Mouse (Mus musculus) monocyte, adult 2 months (primary cell): ENCODE data around the gene Cbr2.

Experiments
- DNase-seq, 2 experiments: peaks; one replicate each; pipeline ENCODE4 v3.0.0; 2022; ENCODE audit warnings: low spot score in 2 of 2, low read depth in 1 of 2

The Cbr2 gene

DNA sequence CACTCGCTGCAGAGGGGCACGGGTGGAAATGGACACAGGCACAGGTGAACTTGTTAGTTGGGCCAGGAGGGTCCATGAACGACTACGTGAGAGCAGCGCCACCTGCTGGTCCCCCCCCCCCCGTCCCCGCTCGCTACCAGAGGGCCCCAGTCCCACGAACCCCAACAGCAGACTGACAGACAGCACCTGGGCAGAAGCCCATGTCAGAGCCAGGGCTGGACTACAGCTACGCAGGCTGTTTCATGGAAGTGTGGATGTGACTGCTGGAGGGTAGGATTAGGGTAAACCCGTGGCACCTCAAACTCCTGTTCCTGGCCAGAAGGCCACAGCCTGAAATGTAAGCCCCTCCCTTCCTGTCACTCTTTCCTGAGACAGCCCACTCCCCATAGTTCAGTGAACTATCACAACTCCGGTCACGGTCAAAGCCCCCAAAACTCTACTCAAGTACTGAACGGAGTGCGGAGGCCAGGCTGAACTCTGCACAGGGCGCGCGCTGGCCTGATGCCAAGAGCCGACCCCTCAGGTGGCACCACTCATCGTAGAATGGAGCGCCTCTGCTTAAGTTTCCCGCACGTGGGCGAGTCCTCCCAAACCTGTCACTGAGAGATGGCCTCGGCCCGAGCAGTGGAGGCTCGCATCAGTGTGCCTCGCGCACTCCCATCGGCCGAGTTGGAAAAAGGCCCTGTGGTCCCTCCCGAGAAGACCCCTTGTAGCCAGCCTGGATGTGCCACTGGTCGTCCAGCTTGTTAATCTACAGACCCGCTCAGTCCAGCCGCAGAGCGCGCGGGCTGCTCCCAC lies 18.9 kb downstream of the Cbr2 start:
- no peak for DNase-seq

- DNase-seq, result no peak
These were observed 19.8 kb downstream of the Cbr2 start for GRCm38 (mm10) chr11:120711980-120712604.

- DNase-seq, result no peak
These were observed 21.2 kb downstream of the Cbr2 start for GRCm38 (mm10) chr11:120710672-120711071.

DNA sequence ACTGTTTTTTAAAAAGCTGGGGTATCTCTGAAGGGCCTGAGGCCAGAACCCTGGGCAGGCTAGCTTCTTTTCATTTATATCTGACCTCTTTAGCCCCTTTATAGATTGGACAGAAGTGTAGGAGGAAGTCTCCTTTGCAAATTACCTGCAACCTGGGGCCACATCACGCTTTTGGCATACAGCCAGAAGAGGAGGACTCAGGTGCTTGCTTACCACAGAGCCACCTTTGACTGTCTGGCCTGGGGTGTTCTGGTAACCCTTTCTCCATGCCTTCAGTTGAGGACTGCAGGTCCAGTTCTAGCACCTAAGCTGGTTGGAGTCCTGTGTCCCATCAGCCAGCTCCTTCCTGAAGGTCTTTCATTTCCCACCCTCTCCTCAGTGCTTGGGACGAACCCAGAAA lies 22.4 kb downstream of the Cbr2 start:
- DNase-seq, result no peak

DNA sequence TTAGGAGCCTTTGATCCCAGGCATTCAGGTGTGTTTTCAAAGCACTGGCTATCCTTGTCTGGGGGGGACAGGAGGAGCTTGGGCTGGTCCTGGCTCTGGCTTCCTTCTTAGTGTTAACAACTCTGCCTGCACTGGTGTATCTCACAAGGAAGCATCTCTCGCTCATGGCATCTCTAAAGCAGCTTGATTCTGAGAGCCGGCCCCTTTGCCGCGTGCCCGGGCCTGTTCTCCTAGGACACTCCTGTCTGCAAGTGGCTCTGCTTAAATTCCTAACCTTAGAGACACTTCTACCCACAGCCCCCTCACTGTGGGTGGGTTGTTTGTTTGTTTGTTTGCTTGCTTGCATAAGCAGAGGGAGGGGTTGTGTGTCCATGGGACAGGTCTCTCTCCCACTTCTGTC lies 23.9 kb downstream of the Cbr2 start:
- DNase-seq, result no peak

- DNase-seq, result no peak
These were observed 24.7 kb downstream of the Cbr2 start for GRCm38 (mm10) chr11:120707225-120707624.

DNA sequence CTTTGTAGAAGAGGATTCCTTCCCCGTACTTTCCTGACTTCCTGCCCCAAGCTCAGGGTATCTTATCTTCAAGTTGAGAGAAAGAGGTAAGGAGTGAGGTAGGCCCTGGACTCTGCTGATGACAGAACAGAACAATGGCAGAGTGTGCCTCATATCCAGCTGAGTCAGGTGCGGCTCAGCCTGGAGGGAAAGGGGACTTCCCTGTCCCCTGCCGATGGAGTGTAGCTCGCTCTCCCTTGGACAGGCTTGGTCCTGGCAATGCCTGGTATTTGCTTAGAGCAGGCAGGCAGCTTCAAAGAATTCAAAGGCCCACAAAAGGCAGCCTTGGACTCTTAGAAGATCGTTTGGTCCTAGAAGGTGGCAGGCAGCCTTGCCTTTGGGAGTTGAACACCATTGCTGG lies 25.8 kb downstream of the Cbr2 start:
- no peak for DNase-seq

- DNase-seq, result no peak
These were observed 27.2 kb downstream of the Cbr2 start for GRCm38 (mm10) chr11:120704486-120705325.

DNA sequence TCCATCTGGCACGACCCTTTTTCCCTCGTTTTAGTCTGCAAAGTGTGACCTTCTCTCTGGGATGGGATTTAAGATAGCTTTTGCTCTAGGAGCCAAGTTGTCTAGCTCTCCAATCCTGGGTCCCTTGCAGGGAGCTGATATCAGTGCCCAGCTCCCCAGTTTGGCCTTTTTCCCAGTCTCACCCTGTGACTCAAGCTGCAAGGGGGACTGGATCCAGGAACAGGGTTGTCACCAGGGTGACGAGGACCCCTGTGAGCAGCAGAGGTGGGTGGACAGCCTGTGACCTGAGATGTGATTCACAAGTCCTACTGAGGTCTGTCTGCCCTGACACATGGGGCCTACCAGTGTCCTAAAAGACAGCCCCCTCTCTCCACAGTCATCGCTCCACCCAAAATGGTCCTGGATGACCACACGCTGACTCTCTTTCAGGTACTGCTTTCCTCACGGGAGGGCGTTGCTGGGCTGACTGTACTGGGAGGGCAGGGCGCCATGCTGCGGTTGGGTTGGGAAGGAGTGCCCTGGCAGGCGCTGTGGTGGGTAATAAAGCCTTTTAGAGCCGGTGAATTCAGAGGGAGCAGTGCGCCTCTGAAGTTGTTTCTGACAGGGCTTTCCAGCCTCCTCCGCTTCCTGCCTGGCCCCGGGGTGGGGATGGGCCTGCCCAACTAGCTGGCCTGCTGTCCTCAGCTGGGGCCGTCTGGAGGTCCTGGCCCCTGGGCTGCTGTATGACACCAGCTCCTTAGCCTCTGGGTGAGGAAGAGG lies 28.0 kb downstream of the Cbr2 start:
- no peak for DNase-seq

- no peak for DNase-seq
These were observed 34.2 kb downstream of the Cbr2 start for GRCm38 (mm10) chr11:120697741-120698140.

- no peak for DNase-seq
These were observed 35.3 kb downstream of the Cbr2 start for GRCm38 (mm10) chr11:120696568-120696967.

DNA sequence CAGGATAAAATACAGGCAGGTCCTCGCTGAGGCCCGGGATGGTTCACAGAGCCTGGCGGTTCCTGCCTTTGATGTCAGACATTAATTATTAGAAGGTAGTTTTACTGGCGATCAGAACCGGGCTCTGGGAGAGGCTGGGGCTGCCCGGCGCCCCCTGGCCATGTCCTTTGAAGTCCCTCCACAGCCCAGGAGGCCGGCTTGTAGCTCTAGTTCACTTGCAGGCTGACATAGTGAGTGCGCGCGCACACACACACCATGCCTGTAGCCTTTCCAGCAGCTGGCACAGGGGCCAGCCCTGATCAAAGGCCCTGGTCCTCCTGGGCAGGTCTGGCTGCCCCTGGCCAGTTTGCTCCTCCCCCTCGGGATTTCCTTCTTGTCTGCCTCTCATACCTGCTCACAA lies 36.3 kb downstream of the Cbr2 start:
- no peak for DNase-seq

DNA sequence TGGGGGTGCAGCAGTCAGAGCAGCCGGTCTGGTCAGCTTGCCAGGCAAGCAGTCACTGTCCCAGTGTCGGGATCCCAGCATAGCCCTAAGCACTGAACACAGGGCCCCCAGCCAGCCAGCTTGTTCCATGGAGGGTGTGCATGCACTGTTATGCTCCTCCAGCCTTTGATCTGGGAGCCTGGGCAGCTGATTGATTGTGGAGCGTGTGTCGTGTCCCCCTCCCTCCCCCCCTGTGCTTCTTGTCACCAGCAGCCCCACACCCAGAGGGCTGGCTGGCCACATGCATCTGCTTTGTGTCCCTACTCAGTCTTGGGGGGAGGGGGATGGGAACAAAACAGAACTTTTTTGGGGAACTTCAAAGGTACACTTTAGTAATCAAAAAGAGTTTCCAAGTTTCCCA lies 36.7 kb downstream of the Cbr2 start:
- DNase-seq, result no peak

- DNase-seq, result no peak
These were observed 38.5 kb downstream of the Cbr2 start for GRCm38 (mm10) chr11:120693461-120693860.

DNA sequence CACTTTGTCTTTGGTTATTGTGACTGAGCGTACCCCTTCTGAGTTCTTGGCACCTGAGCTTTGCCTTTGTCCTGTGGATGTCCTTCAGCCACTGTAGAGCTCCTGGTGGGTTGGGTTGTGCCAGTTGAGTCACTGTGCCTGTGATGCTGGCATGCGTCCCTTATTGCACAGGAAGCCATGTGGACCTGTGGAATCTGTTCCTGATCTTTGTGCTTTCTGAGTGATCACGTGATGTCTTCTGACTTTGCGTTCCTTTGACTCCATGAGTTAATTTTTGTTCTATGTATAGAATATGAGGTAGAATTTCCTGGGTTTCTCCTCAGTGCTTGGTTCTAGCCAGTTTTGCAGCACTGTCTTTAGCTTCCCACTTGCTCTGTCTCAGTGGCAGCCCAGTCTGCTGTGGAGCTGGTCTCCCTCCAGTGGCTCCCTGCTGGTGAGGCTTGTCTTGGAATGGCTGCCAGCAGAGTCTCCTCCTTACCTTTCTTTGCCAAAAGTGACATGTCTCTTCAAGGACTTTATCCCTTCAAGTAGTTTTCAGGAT lies 39.4 kb downstream of the Cbr2 start:
- no peak for DNase-seq

GRCm38 (mm10) chr11:120689365-120689764 lies 42.5 kb downstream of the Cbr2 start:
- no peak for DNase-seq

DNA sequence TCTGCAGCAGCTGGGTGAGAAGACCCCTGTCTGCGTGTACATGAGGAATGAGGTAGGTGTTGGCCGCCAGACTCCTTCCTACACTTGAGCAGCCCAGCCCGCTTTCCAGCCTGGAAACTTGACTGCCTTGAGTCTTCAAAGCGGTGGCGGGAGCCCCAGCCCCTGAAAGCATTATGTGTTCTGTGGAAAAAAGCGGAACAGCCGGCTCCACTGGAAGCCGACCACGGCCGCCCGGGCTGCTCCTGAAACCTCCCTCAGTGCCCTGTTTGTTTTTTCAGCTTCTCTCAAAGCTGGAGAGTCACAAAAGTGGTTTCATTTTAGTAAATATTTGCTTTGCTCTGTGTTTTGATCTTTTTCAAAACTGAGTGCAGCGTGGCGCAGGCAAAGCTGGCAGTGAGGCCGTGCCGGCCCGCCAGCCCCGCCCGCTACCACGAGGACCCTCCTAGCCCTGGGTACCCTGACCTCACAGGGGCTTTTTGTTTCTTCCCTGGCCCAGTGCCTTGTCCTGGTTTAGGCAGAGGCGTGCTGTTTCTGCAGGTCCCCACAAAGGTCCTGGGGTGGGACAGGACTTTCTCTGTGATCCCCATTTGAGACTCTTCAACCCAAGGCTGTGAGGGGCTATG lies 45.2 kb downstream of the Cbr2 start:
- no peak for DNase-seq

GRCm38 (mm10) chr11:120684660-120685059 lies 47.3 kb downstream of the Cbr2 start:
- DNase-seq, result no peak

GRCm38 (mm10) chr11:120684086-120684485 lies 47.8 kb downstream of the Cbr2 start:
- no peak for DNase-seq

DNA sequence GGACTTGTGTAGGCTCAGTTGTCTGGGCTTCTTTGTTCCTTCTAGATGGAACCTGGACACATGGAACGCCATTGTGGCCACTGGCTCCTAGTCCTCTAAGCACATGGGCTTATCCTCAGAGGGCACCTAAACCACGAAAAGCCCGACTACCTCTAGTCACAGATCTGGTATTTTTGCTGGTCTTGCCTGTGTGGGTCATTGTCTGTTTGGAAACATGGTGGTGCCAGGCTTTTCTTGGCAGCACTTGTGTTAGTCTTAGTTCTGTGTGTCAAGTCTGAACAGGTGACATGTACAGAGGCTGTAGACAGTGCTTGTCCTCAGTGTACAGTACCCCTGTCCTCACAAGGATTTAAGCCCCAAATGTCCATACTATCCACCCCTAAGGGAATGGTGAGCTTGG lies 48.4 kb downstream of the Cbr2 start:
- DNase-seq, result no peak

DNA sequence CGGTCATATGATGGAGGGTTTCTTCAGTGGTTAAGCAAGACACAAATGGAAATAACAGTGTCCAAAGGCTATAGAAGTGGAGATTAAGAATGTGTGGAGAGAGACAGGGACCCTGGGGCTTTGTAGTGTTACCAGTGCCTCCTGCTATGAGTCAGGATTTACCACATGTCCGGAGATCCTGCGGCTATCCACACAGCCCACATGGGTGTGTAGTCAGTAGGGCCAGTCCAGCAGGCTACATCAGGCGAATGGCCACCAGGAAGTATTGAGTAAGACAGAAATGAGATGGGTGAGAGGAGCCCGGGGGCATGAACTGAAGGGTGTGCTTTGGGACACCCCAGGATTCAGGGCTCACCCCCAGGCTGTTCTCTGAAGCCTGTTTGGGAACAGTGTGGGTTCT lies 49.2 kb downstream of the Cbr2 start:
- DNase-seq, result no peak
